Mouse (Mus musculus) olfactory bulb, adult 2 months (tissue): ENCODE measurements around the gene Pacs2.

Experiments
- CTCF ChIP-seq: fragments of 200-500 bp; IDR thresholded peaks from 2 replicates; pipeline ENCODE4 v1.5.1; 2012; ENCODE audit warnings: low read depth, mild to moderate bottlenecking, low read length, moderate library complexity; ENCODE audit not compliant: insufficient read depth
- POLR2A ChIP-seq: fragments of 200-500 bp; IDR thresholded peaks from 2 replicates; pipeline ENCODE4 v1.6.1; 2012; ENCODE audit warnings: mild to moderate bottlenecking, low read depth, low read length, moderate library complexity; ENCODE audit not compliant: insufficient read depth

GRCm38 (mm10) chr12:113098530-113099151 is 84.3 kb downstream of the Pacs2 start:
- no peak for TF ChIP-seq CTCF
- no peak for TF ChIP-seq POLR2A
